Mouse (Mus musculus) B cell, adult 67 days (primary cell): Measurements from ENCODE around the gene Phf20. TPM values are rescaled to one million over a fixed set of nuclear protein-coding genes. Genes with fewer than 3 reads are reported as not detected.

Experiments used
- total RNA-seq, 2 experiments: library from RNA; stranded (reverse); gene quantifications; 4 replicates each; pipeline ENCODE4 v1.2.4; 2023

Phf20 gene
- 10 to 100 TPM; 73.2 to 81.1 TPM for total RNA-seq

DNA sequence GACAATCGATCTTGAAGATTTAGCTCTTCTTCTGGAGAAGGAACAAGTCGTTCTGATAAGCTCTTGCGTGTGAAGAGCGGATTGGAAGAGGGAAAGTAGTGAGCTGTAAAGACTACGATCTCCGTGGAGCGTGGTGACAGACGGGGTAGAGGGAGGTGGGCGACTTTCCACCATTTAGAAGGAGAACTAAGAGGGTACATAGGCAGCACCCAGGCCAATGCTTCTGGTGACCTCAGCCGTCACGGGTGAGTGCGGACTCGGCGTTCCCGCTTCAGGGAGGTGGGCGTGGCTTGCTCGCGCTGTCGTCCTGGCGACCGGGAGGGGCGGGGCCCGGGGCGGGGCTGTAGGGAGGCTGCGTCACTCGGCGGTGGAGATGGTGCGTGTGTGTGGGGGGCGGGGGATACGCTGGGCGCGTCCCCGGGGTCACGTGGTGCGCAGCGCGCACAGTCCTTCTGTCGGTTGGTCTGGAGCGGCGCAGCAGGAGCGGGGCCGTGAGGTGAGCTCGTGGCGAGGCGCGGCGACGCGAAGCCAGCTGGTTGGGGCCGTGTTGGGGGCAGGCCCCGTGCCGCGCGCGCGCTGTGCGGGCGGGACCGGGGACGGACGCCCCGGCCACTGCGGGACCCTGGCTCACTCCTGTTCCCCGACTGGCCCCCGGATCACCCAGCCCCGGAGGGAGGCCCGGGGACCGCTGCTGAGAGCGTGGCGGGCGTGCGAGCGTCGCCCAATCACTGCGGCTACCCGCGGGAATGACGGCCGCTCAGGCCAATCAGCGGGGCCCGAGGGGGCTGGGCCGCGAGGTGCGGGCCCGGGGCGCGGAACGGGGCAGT, at the start of gene Phf20:
TSS of gene Phf20 (plus strand) at position 165 of the 827 bp plus-strand sequence.

DNA sequence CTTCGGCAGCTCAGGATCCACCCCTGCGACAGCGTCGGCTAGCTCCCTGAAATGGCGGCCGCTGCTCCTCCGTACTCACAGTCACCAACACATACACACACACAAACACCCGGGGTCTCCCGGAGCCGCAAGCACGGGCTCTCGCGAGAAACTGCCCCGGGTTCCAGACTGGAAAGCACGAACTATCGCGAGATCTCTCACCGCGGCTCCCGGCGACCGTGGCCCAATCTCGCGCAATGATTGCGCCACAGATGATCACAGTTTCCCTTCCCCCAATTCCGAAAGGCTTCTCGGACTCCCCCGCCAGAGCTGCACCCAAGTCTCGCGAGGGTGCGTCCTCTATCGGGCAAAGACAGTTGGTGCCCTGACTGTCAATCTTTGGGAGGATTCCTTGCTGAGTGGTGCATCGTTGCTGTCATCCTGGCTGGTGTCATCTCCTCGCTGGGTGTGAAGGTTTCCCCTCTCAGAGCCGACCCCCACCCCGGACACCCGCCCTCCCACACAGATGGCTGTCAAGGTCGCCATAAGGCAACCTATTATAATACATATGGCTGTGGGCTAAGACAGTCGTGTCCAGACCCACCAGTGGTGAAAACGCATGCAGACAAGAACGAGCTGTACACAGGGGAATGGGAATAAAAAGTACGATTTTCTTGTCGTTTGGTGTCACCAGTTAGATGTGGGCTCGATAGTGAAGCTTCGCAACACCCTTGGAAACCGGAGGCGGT, 16.0 kb upstream of the Phf20 start, which contains the start of gene Rbm39:
TSS of gene Rbm39 (minus strand) at position 145 of the 728 bp plus-strand sequence.

DNA sequence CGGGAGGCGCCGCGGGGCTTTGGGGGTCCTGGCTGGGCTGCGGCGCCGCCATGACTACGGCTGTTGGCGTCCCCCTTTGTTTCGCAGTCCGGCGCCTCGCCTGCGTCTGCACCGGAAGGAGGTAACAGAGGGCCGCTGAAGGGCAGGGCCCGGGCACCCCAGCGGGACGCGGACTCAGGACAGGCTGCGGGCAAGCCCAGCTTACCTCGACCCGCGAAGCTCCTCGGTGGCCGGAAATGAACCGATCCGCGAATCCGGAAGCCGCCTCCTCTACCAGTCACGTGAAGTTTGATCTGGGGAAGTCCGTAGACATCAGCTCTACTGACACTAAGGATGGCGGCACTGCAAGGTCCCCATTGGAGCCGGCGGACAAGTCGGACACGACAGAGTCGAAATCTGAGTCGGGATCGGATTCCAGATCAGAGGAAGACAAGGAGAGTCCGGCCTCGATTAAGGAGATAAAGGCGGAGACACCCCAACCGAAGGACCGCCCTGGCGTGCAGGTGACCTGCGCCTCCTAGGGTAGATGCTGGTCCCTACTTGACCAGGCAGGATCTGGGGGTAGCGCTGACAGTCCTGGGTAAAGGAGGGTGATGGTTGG, 116.1 kb downstream of the Phf20 start, which contains the start of the genes Cnbd2 and Scand1:
TSS of gene Cnbd2 (plus strand) at position 3 of the 601 bp plus-strand sequence.
TSS of gene Scand1 (minus strand) at position 408 of the 601 bp plus-strand sequence.

Other genes with a start within 250 kb of the Phf20 start
- gene Cep250, start 240.0 kb upstream of the Phf20 start, total RNA-seq = 10 to 100 TPM; 65.6 to 75.0 TPM
- gene 6430550D23Rik, start 188.5 kb upstream of the Phf20 start, total RNA-seq = 1 to 10 TPM in 1 of 2 experiments, under 1 TPM in 1; 0.78 to 1.7 TPM
- 100 to 1,000 TPM in 1 of 2 experiments, 10 to 100 TPM in 1; 89.9 to 105 TPM for gene Ergic3, start 188.4 kb upstream of the Phf20 start, total RNA-seq
- not detected for gene Fer1l4, start 143.5 kb upstream of the Phf20 start, total RNA-seq
- gene Spag4, start 131.3 kb upstream of the Phf20 start, total RNA-seq = 1 to 10 TPM; 4.9 to 5.0 TPM
- 10 to 100 TPM; 68.4 to 75.3 TPM for gene Cpne1, start 84.5 kb upstream of the Phf20 start, total RNA-seq
- 10 to 100 TPM; 36.8 to 44.8 TPM for gene Rbm12, start 84.5 kb upstream of the Phf20 start, total RNA-seq
- 10 to 100 TPM; 28.3 to 34.8 TPM for gene Gm28036, start 69.4 kb upstream of the Phf20 start, total RNA-seq
- gene Romo1, start 52.4 kb upstream of the Phf20 start, total RNA-seq = 10 to 100 TPM; 64.2 to 91.4 TPM
- 10 to 100 TPM; 38.8 to 40.7 TPM for gene Nfs1, start 52.3 kb upstream of the Phf20 start, total RNA-seq
- gene Rbm39, start 16.2 kb upstream of the Phf20 start, total RNA-seq = 1,000 to 10,000 TPM; 1,897 to 2,007 TPM
- gene Cnbd2, start 115.8 kb downstream of the Phf20 start, total RNA-seq = 10 to 100 TPM in 1 of 2 experiments, 1 to 10 TPM in 1; 6.0 to 11.6 TPM
- gene Scand1, start 116.2 kb downstream of the Phf20 start, total RNA-seq = 100 to 1,000 TPM; 123 to 130 TPM
- under 1 TPM in 1 of 2 experiments, not detected in 1; 0.09 TPM for gene Epb41l1, start 224.4 kb downstream of the Phf20 start, total RNA-seq